Mouse (Mus musculus) adrenal gland (tissue): ENCODE results near the gene Igsf21.

Experiments used
- intact Hi-C: fragments of 180-260 bp; cut with DNase I; formaldehyde crosslinking; loops from one replicate; pipeline ENCODE4 v1.15.1; 2025
- long read RNA-seq, 2 experiments: library from polyadenylated mRNA; unstranded; transcript quantifications; one replicate each; pipeline ENCODE4 v2.0.0; 2020; ENCODE audit warnings: borderline replicate concordance in 1 of 2; ENCODE audit not compliant: insufficient replicate concordance in 1 of 2

Igsf21 gene
- long read RNA-seq, experiment 1, partial matches to known transcripts: 0 of 1 reads
- long read RNA-seq, experiment 1, other reads (novel, unspliced or antisense): 1 of 1 reads
- long read RNA-seq, experiment 2, partial matches to known transcripts: 3 of 4 reads
- long read RNA-seq, experiment 2, other reads (novel, unspliced or antisense): 1 of 4 reads

- intact Hi-C loops: no loop called here
Observed at GRCm38 (mm10) chr4:140246180-140247005, at the start of gene Igsf21. Gene Igsf21, minus strand, starts transcription at chr4:140246784.

- intact Hi-C loops: no loop called here
Observed at GRCm38 (mm10) chr4:140285726-140286316, 39.2 kb upstream of the Igsf21 start.

- intact Hi-C loops: no loop called here
Observed at GRCm38 (mm10) chr4:140283398-140283797, 36.8 kb upstream of the Igsf21 start.

- intact Hi-C loops: no loop called here
Observed at GRCm38 (mm10) chr4:140278269-140278668, 31.7 kb upstream of the Igsf21 start.

GRCm38 (mm10) chr4:140271913-140272312 is 25.3 kb upstream of the Igsf21 start:
- intact Hi-C loops: no loop called here

- intact Hi-C loops: no loop called here
Observed at GRCm38 (mm10) chr4:140270451-140270850, 23.9 kb upstream of the Igsf21 start.

- intact Hi-C loops: no loop called here
Observed at GRCm38 (mm10) chr4:140269184-140269840, 22.7 kb upstream of the Igsf21 start.

- intact Hi-C loops: no loop called here
Observed at GRCm38 (mm10) chr4:140267835-140268234, 21.3 kb upstream of the Igsf21 start.

- intact Hi-C loops: no loop called here
Observed at GRCm38 (mm10) chr4:140267086-140267485, 20.5 kb upstream of the Igsf21 start.

GRCm38 (mm10) chr4:140258968-140259367 is 12.4 kb upstream of the Igsf21 start:
- intact Hi-C loops: no loop called here

- intact Hi-C loops: no loop called here
Observed at GRCm38 (mm10) chr4:140252369-140252768, 5.8 kb upstream of the Igsf21 start.

GRCm38 (mm10) chr4:140249011-140249744 is 2.6 kb upstream of the Igsf21 start:
- intact Hi-C loops: no loop called here

GRCm38 (mm10) chr4:140248396-140248795 is 1.8 kb upstream of the Igsf21 start:
- intact Hi-C loops: no loop called here

- intact Hi-C loops: no loop called here
Observed at GRCm38 (mm10) chr4:140247006-140248003, 721 bp upstream of the Igsf21 start.

- intact Hi-C loops: no loop called here
Observed at GRCm38 (mm10) chr4:140245286-140246179, 1.1 kb downstream of the Igsf21 start.

- intact Hi-C loops: no loop called here
Observed at GRCm38 (mm10) chr4:140244835-140245234, 1.7 kb downstream of the Igsf21 start.

GRCm38 (mm10) chr4:140244161-140244813 is 2.3 kb downstream of the Igsf21 start:
- intact Hi-C loops: no loop called here

GRCm38 (mm10) chr4:140243231-140243630 is 3.4 kb downstream of the Igsf21 start:
- intact Hi-C loops: no loop called here
